Mouse (Mus musculus) lung, postnatal 14 days (tissue): Measurements from ENCODE around the gene 1700012A03Rik.

ENCODE experiments used
- DNase-seq: peaks from one replicate; pipeline ENCODE4 v3.0.0; 2021

1700012A03Rik gene

GRCm38 (mm10) chr6:32049951-32050345, at the start of gene 1700012A03Rik:
TSS of gene 1700012A03Rik (plus strand) at chr6:32050246.
- no peak for DNase-seq

GRCm38 (mm10) chr6:32004228-32004627, 45.8 kb upstream of the 1700012A03Rik start:
- no peak for DNase-seq

GRCm38 (mm10) chr6:32005914-32006313, 44.1 kb upstream of the 1700012A03Rik start:
- DNase-seq, result no peak

GRCm38 (mm10) chr6:32006382-32006781, 43.7 kb upstream of the 1700012A03Rik start:
- no peak for DNase-seq

GRCm38 (mm10) chr6:32007336-32007735, 42.7 kb upstream of the 1700012A03Rik start:
- no peak for DNase-seq

- DNase-seq, result peak; percentile 41
These were observed 33.2 kb upstream of the 1700012A03Rik start for GRCm38 (mm10) chr6:32016841-32017240.

- peak; percentile 37 for DNase-seq
These were observed 32.5 kb upstream of the 1700012A03Rik start for GRCm38 (mm10) chr6:32017406-32018104.

GRCm38 (mm10) chr6:32018105-32018446, 32.0 kb upstream of the 1700012A03Rik start:
- DNase-seq, result peak; percentile 60

GRCm38 (mm10) chr6:32021853-32022536, 28.1 kb upstream of the 1700012A03Rik start:
- DNase-seq, result no peak

GRCm38 (mm10) chr6:32022537-32022869, 27.5 kb upstream of the 1700012A03Rik start:
- DNase-seq, result no peak

- DNase-seq, result no peak
These were observed 21.6 kb upstream of the 1700012A03Rik start for GRCm38 (mm10) chr6:32028228-32029009.

- no peak for DNase-seq
These were observed 15.8 kb upstream of the 1700012A03Rik start for GRCm38 (mm10) chr6:32034226-32034625.

GRCm38 (mm10) chr6:32045344-32045743, 4.7 kb upstream of the 1700012A03Rik start:
- DNase-seq, result no peak

GRCm38 (mm10) chr6:32049256-32049950, 643 bp upstream of the 1700012A03Rik start:
- no peak for DNase-seq

GRCm38 (mm10) chr6:32052135-32052915, 2.3 kb downstream of the 1700012A03Rik start:
- peak; percentile 24 for DNase-seq

GRCm38 (mm10) chr6:32056525-32056924, 6.5 kb downstream of the 1700012A03Rik start:
- DNase-seq, result no peak

- DNase-seq, result no peak
These were observed 8.5 kb downstream of the 1700012A03Rik start for GRCm38 (mm10) chr6:32058571-32058970.

GRCm38 (mm10) chr6:32060641-32061040, 10.6 kb downstream of the 1700012A03Rik start:
- no peak for DNase-seq

- no peak for DNase-seq
These were observed 11.2 kb downstream of the 1700012A03Rik start for GRCm38 (mm10) chr6:32061266-32061665.

GRCm38 (mm10) chr6:32065789-32066510, 15.9 kb downstream of the 1700012A03Rik start:
- no peak for DNase-seq

GRCm38 (mm10) chr6:32072161-32072560, 22.1 kb downstream of the 1700012A03Rik start:
- DNase-seq, result no peak

- no peak for DNase-seq
These were observed 43.3 kb downstream of the 1700012A03Rik start for GRCm38 (mm10) chr6:32093312-32093711.
